ENCODE assay signal across 9 mouse cellular contexts in genomic region chr14:34501804-34502474, GRCm38 (mm10). TPM values are rescaled to one million over a fixed set of nuclear protein-coding genes. Genes with fewer than 3 reads are reported as not detected.
DNase-seq lines count a peak whose midpoint lies in the region; ATAC-seq and TF ChIP-seq lines count a peak whose summit lies in the region.
"Had no signal": no experiment of that assay in that cellular context is flagged by ENCODE, and none has a peak within 500 bp of the region (broad histone marks: within the 10 kb centered on the region; RNA-seq: fewer than 3 reads in every experiment).

No protein-coding gene starts in this region.

- peaks cover 44% of the 10 kb centered on the region for H3K4me1 ChIP-seq in embryonic facial prominence, embryonic 13.5 days
- peaks cover 52% of the 10 kb centered on the region for H3K4me1 ChIP-seq in heart, postnatal 0 days (ENCODE audit: control insufficient read depth, insufficient read depth)
- H3K4me1 ChIP-seq in lung, postnatal 0 days (ENCODE audit: insufficient read depth, low read depth, low read length): peaks cover 11% of the 10 kb centered on the region; the same call in 1 of the 2 replicates

- peak overlapping the region; percentile 75 for H3K4me3 ChIP-seq in embryonic facial prominence, embryonic 13.5 days
- peak overlapping the region; percentile 85 for H3K4me3 ChIP-seq in heart, postnatal 0 days (ENCODE audit: low read depth, low read length)
- peak overlapping the region; percentile 92 for H3K4me3 ChIP-seq in lung, postnatal 0 days (ENCODE audit: low read depth, low read length)

- TF ChIP-seq EP300 in heart, postnatal 0 days (IDR thresholded peaks at IDR 0.05; ENCODE audit: low read depth): no peak
- no peak for TF ChIP-seq EP300 in lung, postnatal 0 days (IDR thresholded peaks at IDR 0.05)

- ATAC-seq in CD4-positive, CD25-positive, alpha-beta regulatory T cell, adult 4 months: peak; percentile 24
- ATAC-seq in embryonic facial prominence, embryonic 13.5 days (ENCODE audit: insufficient number of reproducible peaks, insufficient read depth, low FRiP score, low TSS enrichment, low read depth): peak; percentile 17; the same call in 1 of the 2 replicates
- ATAC-seq in heart, postnatal 0 days (ENCODE audit: insufficient read depth, low read depth): peak; percentile 27
- ATAC-seq in lung, postnatal 0 days: peak; percentile 14
- ATAC-seq in megakaryocyte progenitor cell, adult 5-6 weeks (replicated peaks; ENCODE audit: poor library complexity): no peak; the same call in 1 of the 2 replicates

- peak overlapping the region; percentile 99 for H3K27ac ChIP-seq in embryonic facial prominence, embryonic 13.5 days
- peak overlapping the region; percentile 100 for H3K27ac ChIP-seq in heart, postnatal 0 days (ENCODE audit: low read depth)
- H3K27ac ChIP-seq in lung, postnatal 0 days (ENCODE audit: low read length): peak overlapping the region; percentile 97

- H3K27me3 ChIP-seq in embryonic facial prominence, embryonic 13.5 days: no peaks in the 10 kb centered on the region
- peaks cover 9% of the 10 kb centered on the region; the same call in 1 of the 2 replicates for H3K27me3 ChIP-seq in heart, postnatal 0 days (ENCODE audit: control insufficient read depth, insufficient read depth, low read length)
- H3K27me3 ChIP-seq in lung, postnatal 0 days (replicated peaks; ENCODE audit: insufficient read depth, low read length): no peaks in the 10 kb centered on the region

- TF ChIP-seq CTCF in heart, postnatal 0 days (IDR thresholded peaks at IDR 0.05; ENCODE audit: low read depth): no peak
- TF ChIP-seq CTCF in lung, postnatal 0 days (IDR thresholded peaks at IDR 0.05): peak; percentile 19; the same call in 1 of the 2 replicates

- H3K9ac ChIP-seq in embryonic facial prominence, embryonic 13.5 days: peak overlapping the region; percentile 98
- peak overlapping the region; percentile 100 for H3K9ac ChIP-seq in heart, postnatal 0 days (replicated peaks; ENCODE audit: low read depth, low read length)
- H3K9ac ChIP-seq in lung, postnatal 0 days (replicated peaks; ENCODE audit: low read depth): peak overlapping the region; percentile 95

- no peaks in the 10 kb centered on the region for H3K9me3 ChIP-seq in embryonic facial prominence, embryonic 13.5 days
- no peaks in the 10 kb centered on the region for H3K9me3 ChIP-seq in heart, postnatal 0 days (replicated peaks; ENCODE audit: control insufficient read depth, low read length)
- no peaks in the 10 kb centered on the region for H3K9me3 ChIP-seq in lung, postnatal 0 days (ENCODE audit: low read length)

- WGBS in embryonic facial prominence, embryonic 13.5 days: under 1% methylated on average over 77 of the region's 77 CpGs
- 2% methylated on average over 69 of the region's 77 CpGs for WGBS in heart, postnatal 0 days
- WGBS in lung, postnatal 0 days: under 1% methylated on average over 58 of the region's 77 CpGs

- DNase-seq in adrenal gland, postnatal 14 days: peak; percentile 62
- DNase-seq in heart, postnatal 0 days (ENCODE audit: low spot score): no peak
- DNase-seq in layer of hippocampus, postnatal 10 days (ENCODE audit: low spot score in 2 of 2): peak; percentile 49 to 60
- DNase-seq in lung, postnatal 0 days (ENCODE audit: low spot score): peak; percentile 65
- peak; percentile 69 for DNase-seq in retina, postnatal 1 day

- peak overlapping the region; percentile 65 for H3K4me2 ChIP-seq in embryonic facial prominence, embryonic 13.5 days
- peak overlapping the region; percentile 89 for H3K4me2 ChIP-seq in heart, postnatal 0 days (ENCODE audit: low read depth, low read length)
- H3K4me2 ChIP-seq in lung, postnatal 0 days (replicated peaks; ENCODE audit: low read depth, low read length): peak overlapping the region; percentile 86

- no peaks in the 10 kb centered on the region for H3K36me3 ChIP-seq in embryonic facial prominence, embryonic 13.5 days
- H3K36me3 ChIP-seq in heart, postnatal 0 days (replicated peaks; ENCODE audit: control insufficient read depth, insufficient read depth, low read length): no peaks in the 10 kb centered on the region
- H3K36me3 ChIP-seq in lung, postnatal 0 days (ENCODE audit: insufficient read depth, low read length): no peaks in the 10 kb centered on the region

RNA-seq across cellular contexts. Expression of gene Bmpr1a, which starts 1.2 kb away (rescaled TPM):
- polyA plus RNA-seq in CD4-positive, CD25-positive, alpha-beta regulatory T cell, adult 4 months (2017; shearing (Covaris generic)): under 1 TPM; 0.92 to 0.96 TPM
- total RNA-seq in adrenal gland, postnatal 14 days (2021): 53.5 and 53.7 TPM in 2 replicates
- polyA plus RNA-seq in embryonic facial prominence, embryonic 13.5 days (2015; fragmentation: Nextera tagmentation; extraction: Ambion mirVana): 58.1 and 64.9 TPM in 2 replicates
- 99.5 and 130 TPM in 2 replicates for total RNA-seq in heart, postnatal 0 days (2014; rRNA removed; ENCODE audit: low replicate concordance)
- 37.2 and 38.6 TPM in 2 replicates for polyA plus RNA-seq in heart, postnatal 0 days (2015; fragmentation: Nextera tagmentation; extraction: Ambion mirVana)
- total RNA-seq in layer of hippocampus, postnatal 10 days (2021): 10 to 100 TPM; 41.9 to 46.1 TPM
- 19.6 and 20.8 TPM in 2 replicates for polyA plus RNA-seq in lung, postnatal 0 days (2015; fragmentation: Nextera tagmentation; extraction: Ambion mirVana)
- 0.39 and 0.68 TPM in 2 replicates for total RNA-seq in megakaryocyte progenitor cell, adult 5-6 weeks (2015)
- total RNA-seq in megakaryocyte progenitor cell, adult 5-6 weeks (2017): 0.25 and 0.41 TPM in 2 replicates

RNA-seq across cellular contexts. Expression of gene 9230112D13Rik, which starts 20.7 kb away (rescaled TPM):
- polyA plus RNA-seq in CD4-positive, CD25-positive, alpha-beta regulatory T cell, adult 4 months (2017; shearing (Covaris generic)): not detected
- total RNA-seq in adrenal gland, postnatal 14 days (2021): not detected in 2 replicates
- not detected in 2 replicates for polyA plus RNA-seq in embryonic facial prominence, embryonic 13.5 days (2015; fragmentation: Nextera tagmentation; extraction: Ambion mirVana)
- total RNA-seq in heart, postnatal 0 days (2014; rRNA removed; ENCODE audit: low replicate concordance): not detected in 2 replicates
- not detected in 2 replicates for polyA plus RNA-seq in heart, postnatal 0 days (2015; fragmentation: Nextera tagmentation; extraction: Ambion mirVana)
- not detected for total RNA-seq in layer of hippocampus, postnatal 10 days (2021)
- polyA plus RNA-seq in lung, postnatal 0 days (2015; fragmentation: Nextera tagmentation; extraction: Ambion mirVana): not detected in 2 replicates
- not detected in 2 replicates for total RNA-seq in megakaryocyte progenitor cell, adult 5-6 weeks (2015)
- not detected in 2 replicates for total RNA-seq in megakaryocyte progenitor cell, adult 5-6 weeks (2017)
- total RNA-seq: gastrocnemius, adult 8-10 months had no signal

Comparison
In these comparisons a context has a peak if more than half of its experiments do, and no peak if none do; other contexts are left out.
1. RNA of gene Bmpr1a, which starts 1.2 kb away (total RNA-seq): 99.5 to 130 TPM in heart, postnatal 0 days, 53.5 to 53.7 TPM in adrenal gland, postnatal 14 days and 41.9 to 46.1 TPM in layer of hippocampus, postnatal 10 days; 0.25 to 0.68 TPM in megakaryocyte progenitor cell, adult 5-6 weeks; every median in the first group is over 10 times any median in the second.
2. Peak in every context shown above with its lines, with median percentiles within 50 percentile points of each other: H3K27ac ChIP-seq, H3K4me2 ChIP-seq, H3K4me3 ChIP-seq and H3K9ac ChIP-seq.